Mouse (Mus musculus) lung, adult 2 months (tissue): ENCODE data around the gene Plekhg1. TPM values are rescaled to one million over a fixed set of nuclear protein-coding genes. Genes with fewer than 3 reads are reported as not detected.

Source experiments
- DNase-seq: peaks from one replicate; pipeline ENCODE4 v3.0.0; 2022
- H3K4me1 ChIP-seq: fragments of 200-500 bp; 2 replicates; pipeline ENCODE4 v1.6.1; 2011; ENCODE audit warnings: low read length; ENCODE audit not compliant: control insufficient read depth, insufficient read depth
- H3K4me3 ChIP-seq: fragments of 200-500 bp; replicated peaks from 2 replicates; pipeline ENCODE3; 2011; ENCODE audit warnings: low read depth, mild to moderate bottlenecking, control low read depth, low read length; ENCODE audit errors: extremely low read depth
- CTCF ChIP-seq: fragments of 200-500 bp; IDR thresholded peaks from 2 replicates; pipeline ENCODE4 v1.5.1; 2011; ENCODE audit warnings: mild to moderate bottlenecking, low read length, control low read depth; ENCODE audit not compliant: insufficient read depth
- POLR2A ChIP-seq: fragments of 200-500 bp; IDR thresholded peaks from 2 replicates; pipeline ENCODE4 v1.6.1; 2011; ENCODE audit warnings: low read depth, mild to moderate bottlenecking, control low read depth, low read length, borderline replicate concordance; ENCODE audit errors: extremely low read depth
- WGBS: fragments of 180-500 bp; shearing (Covaris S2); methylation state at CpG from one replicate; pipeline ENCODE4 v1.1.7; 2018; 5-methylcytosine and 5-hydroxymethylcytosine counted together
- polyA plus RNA-seq: library from polyadenylated mRNA; depleted of rRNA; stranded (reverse); fragments of >200 nt; gene quantifications from 2 replicates; pipeline ENCODE4 v1.2.3, GENCODE M21; 2012

Gene Plekhg1
- polyA plus RNA-seq, 1 experiment, result 8.6 TPM

DNA sequence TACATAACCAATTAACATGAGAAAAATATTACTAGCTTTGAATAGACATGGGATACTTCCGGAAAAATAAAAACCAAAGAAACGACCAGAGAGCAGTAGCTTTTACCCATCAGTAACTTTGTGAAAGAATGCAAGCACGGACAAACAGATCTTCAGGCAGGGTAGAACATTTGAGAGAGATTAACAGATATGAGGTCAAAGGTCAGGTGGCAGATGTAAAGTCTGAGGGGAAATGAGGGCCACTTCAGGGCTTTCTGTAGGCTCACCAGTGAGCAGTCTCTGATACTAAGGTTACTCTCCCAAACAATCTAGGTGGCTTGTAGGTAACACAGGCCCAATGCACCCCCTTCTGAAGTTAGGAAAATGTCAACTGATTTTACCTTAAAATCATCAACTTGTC is 228.9 kb downstream of the Plekhg1 start:
- no peak for DNase-seq
- Histone ChIP-seq H3K4me1 (no peaks in the 10 kb centered on the region), H3K4me3 (no peak overlapping the region)
- TF ChIP-seq POLR2A (no peak), CTCF (no peak)
- 59% methylated on average over 3 of the region's 3 CpGs for WGBS

DNA sequence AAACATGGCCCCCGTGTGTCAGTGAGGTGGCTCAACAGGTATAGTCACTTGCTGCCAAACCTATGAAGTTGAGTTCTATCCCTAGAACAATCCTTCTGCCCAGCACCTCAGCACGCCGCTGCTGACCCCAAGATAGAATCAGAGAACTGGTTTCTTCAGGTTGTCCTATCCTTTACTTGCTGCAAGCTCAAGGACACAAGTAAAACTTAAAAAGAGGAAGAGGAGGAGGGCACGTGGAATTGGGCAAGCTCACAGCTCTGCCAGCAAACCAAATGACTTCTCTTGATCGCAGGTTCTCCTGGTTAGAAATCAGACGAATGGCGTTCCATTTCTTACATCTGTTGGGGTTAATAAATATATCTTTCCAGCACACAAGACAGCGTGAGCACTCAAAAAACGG is 232.1 kb downstream of the Plekhg1 start:
- no peak for TF ChIP-seq POLR2A
- TF ChIP-seq CTCF, result no peak
- DNase-seq, result no peak
- H3K4me3 ChIP-seq, result no peak overlapping the region
- WGBS, result 84% methylated on average over 9 of the region's 9 CpGs
- no peaks in the 10 kb centered on the region for H3K4me1 ChIP-seq

DNA sequence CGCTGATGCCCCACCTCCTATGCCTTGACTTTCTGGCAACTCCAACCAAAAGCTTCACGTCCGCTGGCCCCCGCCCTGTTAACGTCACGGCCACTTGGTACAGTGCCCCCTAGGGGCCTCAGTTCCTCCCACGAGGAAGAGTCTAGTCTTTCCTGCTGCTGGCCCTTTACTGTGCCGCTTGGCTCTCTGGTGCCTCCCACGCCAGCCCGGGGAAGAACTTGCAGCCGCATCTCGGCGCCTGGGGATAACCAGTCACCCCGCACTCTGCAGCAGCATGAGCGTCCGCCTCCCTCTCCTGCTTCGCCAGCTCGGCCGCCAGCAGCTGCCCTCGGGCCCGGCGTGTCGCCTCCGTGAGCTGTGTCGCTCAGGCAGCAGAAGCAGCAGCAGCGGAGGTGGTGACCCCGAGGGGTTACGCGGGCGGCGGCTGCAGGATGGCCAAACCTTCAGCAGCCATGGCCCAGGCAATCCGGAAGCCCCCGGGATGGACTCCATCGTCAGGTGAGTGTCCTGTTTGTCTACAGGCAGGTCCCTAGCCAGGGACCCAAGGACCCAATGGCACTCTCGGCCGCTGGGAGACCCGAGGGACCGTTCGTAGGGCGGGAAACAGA is 232.9 kb downstream of the Plekhg1 start, which contains the start of gene Mthfd1l:
Gene Mthfd1l, plus strand, starts transcription at position 138 of the 608 bp plus-strand sequence.
- TF ChIP-seq POLR2A (peak; percentile 40; the same call in 1 of the 2 replicates), CTCF (peak; percentile 60)
- H3K4me1 ChIP-seq, result no peaks in the 10 kb centered on the region
- under 1% methylated on average over 40 of the region's 40 CpGs for WGBS
- DNase-seq, result peak; percentile 77
- H3K4me3 ChIP-seq, result peak within 1 kb of the TSS; percentile 89

DNA sequence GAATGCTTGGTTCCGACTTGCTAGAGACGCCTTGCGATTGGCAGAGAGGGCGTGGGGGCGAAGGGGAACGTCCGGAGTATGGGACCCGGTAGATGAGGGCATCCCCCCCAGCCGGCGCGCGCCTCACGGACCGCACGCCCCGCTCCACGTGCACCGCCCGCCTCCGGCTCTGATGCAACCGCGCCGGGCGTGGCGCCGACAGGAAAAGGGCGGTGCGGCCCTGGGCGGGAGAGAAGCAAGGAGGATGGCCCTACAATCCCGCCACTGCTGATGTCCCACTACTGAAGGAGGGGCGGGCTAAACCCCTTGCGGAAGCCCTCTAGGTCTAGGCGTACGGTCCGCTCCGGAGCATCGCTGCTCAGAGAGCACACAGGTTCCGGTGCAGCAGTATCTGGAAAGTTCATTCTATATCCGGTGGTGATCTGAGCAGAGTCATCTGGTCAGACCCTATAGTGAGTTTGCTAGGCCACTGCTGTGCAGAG is 233.5 kb downstream of the Plekhg1 start:
- under 1% methylated on average over 38 of the region's 39 CpGs for WGBS

GRCm38 (mm10) chr10:3974380-3974779 is 234.2 kb downstream of the Plekhg1 start:
- WGBS, result 79% methylated on average over 3 of the region's 3 CpGs
- Histone ChIP-seq H3K4me3 (no peak overlapping the region), H3K4me1 (no peaks in the 10 kb centered on the region)
- DNase-seq, result no peak
- TF ChIP-seq POLR2A (no peak), CTCF (no peak)

More for the DNA sequence above, 233.5 kb downstream of the Plekhg1 start:
- peak; percentile 82 for DNase-seq
- Histone ChIP-seq H3K4me1 (no peaks in the 10 kb centered on the region), H3K4me3 (peak overlapping the region; percentile 89)
- peak; percentile 49; the same call in 1 of the 2 replicates for TF ChIP-seq POLR2A
- TF ChIP-seq CTCF, result no peak

GRCm38 (mm10) chr10:3975898-3976622 is 235.9 kb downstream of the Plekhg1 start:
- DNase-seq, result no peak
- H3K4me3 ChIP-seq, result no peak overlapping the region
- H3K4me1 ChIP-seq, result no peaks in the 10 kb centered on the region
- WGBS, result 47% methylated on average over 6 of the region's 6 CpGs
- no peak for TF ChIP-seq POLR2A
- no peak for TF ChIP-seq CTCF

DNA sequence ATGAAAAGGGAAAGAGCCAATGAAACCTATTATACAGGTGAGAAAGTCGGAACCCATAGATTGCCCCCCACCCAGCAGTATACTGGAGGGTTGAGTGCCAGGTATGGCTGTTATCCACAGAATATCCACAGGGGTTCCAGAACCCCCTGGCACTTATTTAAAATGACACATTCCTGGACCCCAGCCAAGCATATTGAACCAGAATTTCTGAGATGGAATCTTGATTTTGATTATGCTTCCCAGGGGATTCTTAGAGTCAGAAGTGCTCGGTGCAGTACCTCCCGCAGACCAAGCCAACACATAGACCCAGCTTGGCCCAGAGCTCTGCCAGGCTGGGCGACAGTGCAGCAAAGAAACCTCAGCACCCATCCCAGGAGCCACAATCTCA is 236.5 kb downstream of the Plekhg1 start:
- Histone ChIP-seq H3K4me1 (no peaks in the 10 kb centered on the region), H3K4me3 (no peak overlapping the region)
- WGBS, result 74% methylated on average over 4 of the region's 4 CpGs
- no peak for TF ChIP-seq POLR2A
- no peak for TF ChIP-seq CTCF
- DNase-seq, result no peak

DNA sequence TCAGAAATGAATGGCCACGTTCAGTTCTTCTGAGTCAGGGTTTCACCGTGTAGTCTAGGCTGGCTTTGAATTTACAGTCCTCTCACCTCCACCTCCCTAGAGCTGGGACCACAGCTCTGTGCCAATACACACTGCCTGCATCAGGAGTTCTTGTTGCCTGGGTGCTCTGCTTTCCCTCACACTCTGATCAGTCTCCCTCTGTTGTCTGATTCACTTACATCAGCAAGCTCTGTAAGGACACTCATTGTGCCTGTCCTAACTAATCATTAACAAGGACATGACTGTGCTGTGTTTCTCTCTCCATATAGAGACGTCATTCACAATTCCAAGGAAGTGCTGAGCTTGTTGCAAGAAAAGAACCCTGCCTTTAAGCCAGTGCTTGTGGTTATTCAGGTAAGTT is 238.2 kb downstream of the Plekhg1 start:
- TF ChIP-seq CTCF (no peak), POLR2A (no peak)
- no peaks in the 10 kb centered on the region for H3K4me1 ChIP-seq
- no peak for DNase-seq
- no peak overlapping the region for H3K4me3 ChIP-seq
- whole genome bisulfite sequencing, result 73% methylated on average over 3 of the region's 3 CpGs

DNA sequence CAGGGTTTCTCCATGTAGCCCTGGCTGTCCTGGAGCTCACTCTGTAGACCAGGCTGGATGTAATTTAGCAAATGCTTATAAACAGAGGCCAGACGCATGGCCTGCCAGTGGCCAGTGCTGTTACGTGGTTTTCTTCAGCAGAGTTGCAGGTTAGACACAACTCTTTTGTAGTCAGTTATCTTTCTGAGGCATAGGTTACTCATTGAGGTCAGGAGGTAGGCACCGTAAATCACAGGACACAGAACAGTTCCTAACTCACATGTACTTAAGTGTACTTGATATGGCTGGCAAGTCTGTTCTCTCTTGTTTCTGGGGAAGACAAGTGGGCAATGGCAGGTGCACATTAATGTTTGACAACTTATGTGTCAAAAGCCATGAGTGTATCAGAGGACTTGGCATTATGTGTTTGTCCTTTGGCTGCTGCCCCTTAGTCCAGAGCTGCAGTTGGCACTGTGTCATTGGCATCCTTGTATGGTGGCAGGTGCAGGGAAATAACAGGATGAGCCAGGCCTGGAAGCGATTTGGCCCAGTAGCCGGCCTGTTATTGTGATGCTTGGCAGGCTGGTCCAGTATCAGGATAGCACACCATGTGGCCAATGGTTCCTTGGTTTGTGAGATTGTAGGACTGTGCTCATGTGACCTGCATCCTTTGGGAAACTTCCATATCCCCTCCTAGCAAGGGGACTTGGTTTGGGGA is 238.8 kb downstream of the Plekhg1 start:
- no peak overlapping the region for H3K4me3 ChIP-seq
- 88% methylated on average over 5 of the region's 5 CpGs for WGBS
- no peaks in the 10 kb centered on the region for H3K4me1 ChIP-seq
- DNase-seq, result no peak
- TF ChIP-seq CTCF, result no peak
- no peak for TF ChIP-seq POLR2A
